Mouse (Mus musculus): ENCODE measurements around the gene Tbc1d1. TPM values are rescaled to one million over a fixed set of nuclear protein-coding genes. Genes with fewer than 3 reads are reported as not detected.

The Tbc1d1 gene
- polyA plus RNA-seq, 1 experiment from 2014 or later: 11.6 TPM

GRCm38 (mm10) chr5:64398155-64398554 lies 242.1 kb downstream of the Tbc1d1 start:
- Histone ChIP-seq H3K27me3 (replicated peaks; ENCODE audit: control insufficient read depth, insufficient read depth, low read length) (no peaks in the 10 kb centered on the region), H3K4me2 (ENCODE audit: low read length) (no peak overlapping the region), H3K4me1 (ENCODE audit: control insufficient read depth, insufficient read depth, low read length) (no peaks in the 10 kb centered on the region), H3K4me3 (ENCODE audit: low read depth, low read length) (no peak overlapping the region), H3K9me3 (replicated peaks; ENCODE audit: control insufficient read depth, low read length) (no peaks in the 10 kb centered on the region), H3K27ac (ENCODE audit: low read depth, low read length) (no peak overlapping the region), H3K36me3 (ENCODE audit: control insufficient read depth, insufficient read depth, low read length) (no peaks in the 10 kb centered on the region), H3K9ac (ENCODE audit: low read length) (no peak overlapping the region)
- 82% methylated on average over 13 of the region's 13 CpGs for WGBS
- ATAC-seq (no peak), DNase-seq (ENCODE audit: low spot score) (no peak)

- ATAC-seq (no peak), DNase-seq (ENCODE audit: low spot score) (no peak)
- Histone ChIP-seq H3K27me3 (replicated peaks; ENCODE audit: control insufficient read depth, insufficient read depth, low read length) (no peaks in the 10 kb centered on the region), H3K4me1 (ENCODE audit: control insufficient read depth, insufficient read depth, low read length) (no peaks in the 10 kb centered on the region), H3K36me3 (ENCODE audit: control insufficient read depth, insufficient read depth, low read length) (no peaks in the 10 kb centered on the region), H3K4me2 (ENCODE audit: low read length) (no peak overlapping the region), H3K9ac (ENCODE audit: low read length) (no peak overlapping the region), H3K4me3 (ENCODE audit: low read depth, low read length) (no peak overlapping the region), H3K27ac (ENCODE audit: low read depth, low read length) (no peak overlapping the region), H3K9me3 (replicated peaks; ENCODE audit: control insufficient read depth, low read length) (no peaks in the 10 kb centered on the region)
- WGBS: 98% methylated on average over 4 of the region's 4 CpGs
Measured at GRCm38 (mm10) chr5:64400742-64401141, 244.6 kb downstream of the Tbc1d1 start.

Small RNA genes lying within 50 kb of the gene (microRNA-seq; reads per million reads assigned to microRNA genes)
- gene Gm22395: not detected

Other genes with a start within 250 kb of the Tbc1d1 start
- 9.3 and 10.2 TPM in 2 replicates for gene Rell1, start 187.4 kb upstream of the Tbc1d1 start, polyA plus RNA-seq (2014; fragmentation: Nextera tagmentation; extraction: Ambion mirVana)
- gene Pgm2, start 63.4 kb upstream of the Tbc1d1 start, polyA plus RNA-seq (2014; fragmentation: Nextera tagmentation; extraction: Ambion mirVana): 26.5 and 28.1 TPM in 2 replicates